Mouse (Mus musculus) brain, embryonic 14.5 days (tissue): ENCODE measurements around the gene Pop7. TPM values are rescaled to one million over a fixed set of nuclear protein-coding genes. Genes with fewer than 3 reads are reported as not detected.

Experiments
- DNase-seq: peaks from one replicate; pipeline ENCODE4 v3.0.0-alpha.2; 2011; ENCODE audit warnings: low read depth
- CTCF ChIP-seq: fragments of 200-500 bp; IDR thresholded peaks from 2 replicates; pipeline ENCODE4 v1.5.1; 2012; ENCODE audit warnings: inconsistent platforms, mild to moderate bottlenecking, moderate library complexity, borderline replicate concordance; ENCODE audit not compliant: insufficient read depth, insufficient read length; ENCODE audit errors: extremely low read depth
- POLR2A ChIP-seq: fragments of 200-500 bp; IDR thresholded peaks from 2 replicates; pipeline ENCODE4 v1.6.1; 2012; ENCODE audit warnings: mild to moderate bottlenecking, inconsistent platforms, borderline replicate concordance; ENCODE audit not compliant: poor library complexity, insufficient read depth, insufficient read length, severe bottlenecking; ENCODE audit errors: extremely low read depth
- polyA plus RNA-seq: library from polyadenylated mRNA; depleted of rRNA; stranded (reverse); fragments of >200 nt; gene quantifications from 2 replicates; pipeline ENCODE4 v1.2.3, GENCODE M21; 2012; rRNA removed

Gene Pop7
- polyA plus RNA-seq, 1 experiment, result 64.3 TPM

- DNase-seq, result no peak
- TF ChIP-seq POLR2A, result no peak
- no peak for TF ChIP-seq CTCF
These were observed 17.1 kb downstream of the Pop7 start for GRCm38 (mm10) chr5:137485071-137485850.

GRCm38 (mm10) chr5:137481897-137482296, 20.4 kb downstream of the Pop7 start:
- TF ChIP-seq POLR2A, result no peak
- no peak for TF ChIP-seq CTCF
- no peak for DNase-seq

GRCm38 (mm10) chr5:137481138-137481537, 21.2 kb downstream of the Pop7 start:
- DNase-seq, result peak; percentile 87
- TF ChIP-seq POLR2A, result no peak
- TF ChIP-seq CTCF, result peak; percentile 84; the same call in 1 of the 2 replicates

GRCm38 (mm10) chr5:137476964-137477363, 25.4 kb downstream of the Pop7 start, which contains the start of gene Zan:
Zan (minus strand) TSS chr5:137477064.
- no peak for DNase-seq
- TF ChIP-seq POLR2A (no peak), CTCF (no peak)

GRCm38 (mm10) chr5:137474351-137474750, 28.0 kb downstream of the Pop7 start:
- no peak for TF ChIP-seq POLR2A
- no peak for TF ChIP-seq CTCF

GRCm38 (mm10) chr5:137472252-137472904, 29.9 kb downstream of the Pop7 start:
- DNase-seq, result no peak
- TF ChIP-seq CTCF (no peak), POLR2A (no peak)

More at GRCm38 (mm10) chr5:137474351-137474750, 28.0 kb downstream of the Pop7 start:
- no peak for DNase-seq

- DNase-seq, result no peak
These were observed 35.4 kb downstream of the Pop7 start for GRCm38 (mm10) chr5:137466946-137467345.

GRCm38 (mm10) chr5:137465049-137465448, 37.3 kb downstream of the Pop7 start:
- DNase-seq, result peak; percentile 36
- TF ChIP-seq CTCF (peak; percentile 22; the same call in 1 of the 2 replicates), POLR2A (no peak)

More at GRCm38 (mm10) chr5:137466946-137467345, 35.4 kb downstream of the Pop7 start:
- TF ChIP-seq POLR2A (no peak), CTCF (no peak)

GRCm38 (mm10) chr5:137455866-137456591, 46.3 kb downstream of the Pop7 start:
- TF ChIP-seq CTCF, result no peak
- TF ChIP-seq POLR2A, result no peak
- DNase-seq, result no peak

- TF ChIP-seq CTCF (no peak), POLR2A (no peak)
- DNase-seq, result no peak
These were observed 47.1 kb downstream of the Pop7 start for GRCm38 (mm10) chr5:137455206-137455605.

Other genes starting within 250 kb of the Pop7 start
- gene Ache, start 215.0 kb downstream of the Pop7 start, polyA plus RNA-seq, result 18.8 and 32.5 TPM in 2 replicates
- 10.0 and 11.9 TPM in 2 replicates for gene Ufsp1, start 207.9 kb downstream of the Pop7 start, polyA plus RNA-seq
- gene Srrt, start 194.8 kb downstream of the Pop7 start, polyA plus RNA-seq, result 211 and 216 TPM in 2 replicates
- 25.7 and 33.0 TPM in 2 replicates for gene Trip6, start 188.1 kb downstream of the Pop7 start, polyA plus RNA-seq
- gene Slc12a9, start 168.9 kb downstream of the Pop7 start, polyA plus RNA-seq, result 34.0 and 34.8 TPM in 2 replicates
- gene Ephb4, start 152.4 kb downstream of the Pop7 start, polyA plus RNA-seq, result 15.5 and 18.8 TPM in 2 replicates
- gene Zan, start 25.5 kb downstream of the Pop7 start, polyA plus RNA-seq, result 0.20 and 0.30 TPM in 2 replicates
- gene Gigyf1, start 16.0 kb upstream of the Pop7 start, polyA plus RNA-seq, result 56.9 and 57.9 TPM in 2 replicates
- not detected in 2 replicates for gene Epo, start 30.7 kb upstream of the Pop7 start, polyA plus RNA-seq
- gene Gnb2, start 31.0 kb upstream of the Pop7 start, polyA plus RNA-seq, result 1,055 and 1,401 TPM in 2 replicates
- gene Actl6b, start 51.0 kb upstream of the Pop7 start, polyA plus RNA-seq, result 298 and 316 TPM in 2 replicates
- 9.4 and 13.5 TPM in 2 replicates for gene Tfr2, start 67.3 kb upstream of the Pop7 start, polyA plus RNA-seq
- 88.2 and 103 TPM in 2 replicates for gene Mospd3, start 98.5 kb upstream of the Pop7 start, polyA plus RNA-seq
- gene Pcolce, start 111.3 kb upstream of the Pop7 start, polyA plus RNA-seq, result 14.5 and 30.4 TPM in 2 replicates
- gene Fbxo24, start 126.5 kb upstream of the Pop7 start, polyA plus RNA-seq, result 0.23 and 0.25 TPM in 2 replicates
- 16.9 and 18.8 TPM in 2 replicates for gene Lrch4, start 126.6 kb upstream of the Pop7 start, polyA plus RNA-seq
- 14.8 and 14.9 TPM in 2 replicates for gene Gm20605, start 126.7 kb upstream of the Pop7 start, polyA plus RNA-seq
- gene Sap25, start 138.8 kb upstream of the Pop7 start, polyA plus RNA-seq, result 31.0 and 37.8 TPM in 2 replicates
- gene Irs3, start 143.2 kb upstream of the Pop7 start, polyA plus RNA-seq, result 0.06 TPM in 1 of 2 replicates, not detected in the other
- 17.8 and 23.8 TPM in 2 replicates for gene Agfg2, start 182.2 kb upstream of the Pop7 start, polyA plus RNA-seq
- gene Nyap1, start 239.1 kb upstream of the Pop7 start, polyA plus RNA-seq, result 208 and 219 TPM in 2 replicates
- 51.8 and 53.7 TPM in 2 replicates for gene Tsc22d4, start 243.2 kb upstream of the Pop7 start, polyA plus RNA-seq